Mouse (Mus musculus) small intestine, adult 2 months (tissue): ENCODE measurements around the gene 1110051M20Rik.

ENCODE experiments used
- CTCF ChIP-seq: fragments of 200-500 bp; IDR thresholded peaks from 2 replicates; pipeline ENCODE4 v1.5.1; 2012; ENCODE audit warnings: low read depth, mild to moderate bottlenecking, control low read depth, inconsistent platforms, low read length, moderate library complexity, mixed read lengths; ENCODE audit not compliant: insufficient replicate concordance, insufficient read length; ENCODE audit errors: extremely low read depth
- POLR2A ChIP-seq: fragments of 200-500 bp; IDR thresholded peaks from 2 replicates; pipeline ENCODE4 v1.6.1; 2012; ENCODE audit warnings: low read depth, mild to moderate bottlenecking, control low read depth, inconsistent platforms, low read length, moderate library complexity

GRCm38 (mm10) chr2:91345644-91346043 lies 98.9 kb downstream of the 1110051M20Rik start:
- TF ChIP-seq CTCF (no peak), POLR2A (no peak)
